Mouse (Mus musculus): ENCODE measurements at regions not wholly inside any gene's neighbourhood (a gene's known extent, or its start where the extent isn't known, plus 50 kb on each side); places are given as distances from the start of the nearest gene placed in this dataset.

DNA sequence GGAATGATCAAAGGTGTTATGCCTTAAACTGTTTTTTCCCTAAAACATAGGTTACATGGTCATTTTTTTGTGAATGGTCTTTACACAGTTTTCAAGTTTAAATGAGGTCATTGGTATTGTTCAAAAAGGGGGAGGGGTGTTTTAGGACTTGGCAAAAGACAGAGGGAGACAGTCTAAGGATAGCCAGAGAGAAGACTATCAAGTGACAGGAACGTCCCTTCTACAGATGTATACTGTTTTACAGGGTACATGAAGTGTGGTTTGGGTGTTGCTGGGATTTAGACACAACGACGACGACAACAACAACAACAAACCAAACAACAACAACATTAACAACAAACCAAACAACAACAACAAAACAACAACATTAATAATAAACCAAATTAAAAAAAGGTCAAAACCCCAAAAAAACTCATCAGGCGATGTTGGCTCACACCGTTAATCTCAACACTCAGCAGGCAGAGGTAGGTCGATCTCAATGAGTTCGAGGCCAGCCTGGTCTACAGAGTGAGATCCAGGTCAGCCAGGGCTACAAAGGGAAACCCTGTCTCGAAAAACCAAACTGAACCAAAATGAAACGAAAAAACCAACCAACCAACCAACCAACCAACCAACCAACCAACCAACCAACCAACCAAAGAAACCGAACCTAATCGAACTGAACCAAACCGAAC is 52.0 kb upstream of the Gramd1a start:
- TF ChIP-seq FLI1 (IDR thresholded peaks at IDR 0.05; ENCODE audit: low read length) = no peak
- no peak for TF ChIP-seq GATA1 (IDR thresholded peaks at IDR 0.05; ENCODE audit: borderline replicate concordance, low read length)

Measured in megakaryocyte, embryonic 14.5 days (primary cell).